Mouse (Mus musculus): ENCODE measurements around the gene Efcab6. TPM values are rescaled to one million over a fixed set of nuclear protein-coding genes. Genes with fewer than 3 reads are reported as not detected.

Efcab6 gene
- polyA plus RNA-seq, 1 experiment from 2014 or later, result 0.70 TPM

- Histone ChIP-seq H3K4me1 (ENCODE audit: control insufficient read depth, insufficient read depth, low read length) (no peaks in the 10 kb centered on the region), H3K9ac (ENCODE audit: low read length) (no peak overlapping the region), H3K27ac (ENCODE audit: low read length) (no peak overlapping the region), H3K4me2 (ENCODE audit: low read depth, low read length) (no peak overlapping the region), H3K27me3 (ENCODE audit: control insufficient read depth, insufficient read depth, low read length) (no peaks in the 10 kb centered on the region), H3K36me3 (ENCODE audit: control insufficient read depth, insufficient read depth, low read length) (no peaks in the 10 kb centered on the region), H3K4me3 (replicated peaks; ENCODE audit: low read length) (no peak overlapping the region), H3K9me3 (replicated peaks; ENCODE audit: control insufficient read depth, low read length) (no peaks in the 10 kb centered on the region)
- ATAC-seq (ENCODE audit: insufficient read depth, low FRiP score), result no peak
- WGBS, result 20% methylated on average over 5 of the region's 5 CpGs
Measured at GRCm38 (mm10) chr15:83977108-83977507, 88.1 kb downstream of the Efcab6 start.

DNA sequence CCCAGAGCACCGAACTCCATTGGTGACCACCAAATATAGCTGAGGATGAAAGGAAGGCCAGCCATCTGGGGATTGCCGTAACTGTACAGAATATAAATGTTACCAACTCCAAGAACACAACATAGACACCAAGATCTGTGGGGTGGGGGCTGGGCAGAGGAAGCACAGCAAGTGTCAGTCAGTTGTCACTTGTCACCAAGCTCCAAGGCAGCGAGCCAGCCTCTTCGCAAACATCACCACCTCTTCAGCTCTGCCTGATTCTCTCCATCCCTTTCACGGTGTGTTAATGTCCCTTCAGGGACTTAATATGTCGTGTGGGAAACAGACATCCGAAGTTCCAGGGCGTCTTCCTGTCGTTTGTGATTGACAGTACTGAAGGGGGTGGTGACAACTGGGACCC, 93.0 kb downstream of the Efcab6 start:
- WGBS, result 75% methylated on average over 9 of the region's 9 CpGs
- no peak for ATAC-seq (ENCODE audit: insufficient read depth, low FRiP score)
- Histone ChIP-seq H3K36me3 (ENCODE audit: control insufficient read depth, insufficient read depth, low read length) (no peaks in the 10 kb centered on the region), H3K9me3 (replicated peaks; ENCODE audit: control insufficient read depth, low read length) (no peaks in the 10 kb centered on the region), H3K4me3 (replicated peaks; ENCODE audit: low read length) (no peak overlapping the region), H3K9ac (ENCODE audit: low read length) (no peak overlapping the region), H3K4me2 (ENCODE audit: low read depth, low read length) (no peak overlapping the region), H3K4me1 (ENCODE audit: control insufficient read depth, insufficient read depth, low read length) (no peaks in the 10 kb centered on the region), H3K27ac (ENCODE audit: low read length) (no peak overlapping the region), H3K27me3 (ENCODE audit: control insufficient read depth, insufficient read depth, low read length) (no peaks in the 10 kb centered on the region)

DNA sequence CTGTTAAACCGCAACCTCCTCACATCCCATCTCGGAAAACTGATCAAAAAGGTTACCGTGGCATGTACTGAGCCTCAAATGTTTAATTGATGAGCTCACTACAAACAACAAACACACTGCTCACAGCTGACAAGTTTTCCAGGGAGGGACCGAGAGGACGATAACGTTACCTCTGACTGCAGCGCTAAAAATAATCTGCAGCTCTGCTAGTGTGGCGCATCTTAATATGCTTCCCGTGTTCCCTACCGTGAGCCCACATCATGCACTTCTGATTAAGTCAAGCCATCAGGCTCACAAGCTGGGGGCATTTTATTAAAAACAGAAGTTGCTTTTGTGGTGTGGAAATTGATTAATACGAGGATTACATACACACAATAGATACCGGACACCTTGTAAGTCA, 97.4 kb downstream of the Efcab6 start:
- ATAC-seq (ENCODE audit: insufficient read depth, low FRiP score), result no peak
- no peaks in the 10 kb centered on the region for H3K36me3 ChIP-seq (ENCODE audit: control insufficient read depth, insufficient read depth, low read length)
- 78% methylated on average over 12 of the region's 12 CpGs for WGBS
- no peak overlapping the region for H3K4me2 ChIP-seq (ENCODE audit: low read depth, low read length)
- no peak overlapping the region for H3K4me3 ChIP-seq (replicated peaks; ENCODE audit: low read length)
- H3K4me1 ChIP-seq (ENCODE audit: control insufficient read depth, insufficient read depth, low read length), result no peaks in the 10 kb centered on the region; the same call in 1 of the 2 replicates
- H3K9ac ChIP-seq (ENCODE audit: low read length), result no peak overlapping the region
- H3K27me3 ChIP-seq (ENCODE audit: control insufficient read depth, insufficient read depth, low read length), result no peaks in the 10 kb centered on the region
- H3K9me3 ChIP-seq (replicated peaks; ENCODE audit: control insufficient read depth, low read length), result no peaks in the 10 kb centered on the region
- H3K27ac ChIP-seq (ENCODE audit: low read length), result no peak overlapping the region

GRCm38 (mm10) chr15:83965126-83965525, 100.1 kb downstream of the Efcab6 start:
- Histone ChIP-seq H3K27me3 (ENCODE audit: control insufficient read depth, insufficient read depth, low read length) (no peaks in the 10 kb centered on the region), H3K4me3 (replicated peaks; ENCODE audit: low read length) (no peak overlapping the region), H3K36me3 (ENCODE audit: control insufficient read depth, insufficient read depth, low read length) (no peaks in the 10 kb centered on the region), H3K27ac (ENCODE audit: low read length) (no peak overlapping the region), H3K4me1 (ENCODE audit: control insufficient read depth, insufficient read depth, low read length) (no peaks in the 10 kb centered on the region; the same call in 1 of the 2 replicates), H3K9me3 (replicated peaks; ENCODE audit: control insufficient read depth, low read length) (no peaks in the 10 kb centered on the region), H3K4me2 (ENCODE audit: low read depth, low read length) (no peak overlapping the region), H3K9ac (ENCODE audit: low read length) (no peak overlapping the region)
- no peak for ATAC-seq (ENCODE audit: insufficient read depth, low FRiP score)
- WGBS, result 44% methylated on average over 8 of the region's 8 CpGs

DNA sequence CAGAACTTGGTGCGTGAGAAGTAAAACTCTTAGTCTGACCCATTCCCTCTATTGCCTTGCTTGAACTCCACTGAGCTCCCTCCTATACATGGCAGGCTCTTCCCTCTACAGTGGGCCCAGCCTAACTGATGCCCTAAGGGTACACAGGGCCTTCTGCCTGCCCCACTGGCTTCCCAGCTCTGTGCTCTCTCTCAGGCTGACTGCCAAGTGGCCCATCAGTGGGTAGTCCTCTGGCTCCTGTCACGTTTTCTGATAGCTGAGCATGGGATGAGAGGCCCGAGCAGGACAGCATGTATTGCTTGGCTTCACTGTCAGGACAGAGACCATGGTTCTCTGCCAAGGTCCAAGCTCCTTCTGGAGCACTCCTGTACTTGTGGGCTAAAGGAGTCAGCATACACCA, 106.8 kb downstream of the Efcab6 start:
- no peak overlapping the region for H3K9ac ChIP-seq (ENCODE audit: low read length)
- no peak overlapping the region for H3K27ac ChIP-seq (ENCODE audit: low read length)
- no peak overlapping the region for H3K4me2 ChIP-seq (ENCODE audit: low read depth, low read length)
- no peak overlapping the region for H3K4me3 ChIP-seq (replicated peaks; ENCODE audit: low read length)
- H3K9me3 ChIP-seq (replicated peaks; ENCODE audit: control insufficient read depth, low read length), result no peaks in the 10 kb centered on the region
- no peaks in the 10 kb centered on the region for H3K36me3 ChIP-seq (ENCODE audit: control insufficient read depth, insufficient read depth, low read length)
- ATAC-seq (ENCODE audit: insufficient read depth, low FRiP score), result no peak
- no peaks in the 10 kb centered on the region for H3K4me1 ChIP-seq (ENCODE audit: control insufficient read depth, insufficient read depth, low read length)
- H3K27me3 ChIP-seq (ENCODE audit: control insufficient read depth, insufficient read depth, low read length), result no peaks in the 10 kb centered on the region
- WGBS, result 59% methylated on average over 3 of the region's 3 CpGs

DNA sequence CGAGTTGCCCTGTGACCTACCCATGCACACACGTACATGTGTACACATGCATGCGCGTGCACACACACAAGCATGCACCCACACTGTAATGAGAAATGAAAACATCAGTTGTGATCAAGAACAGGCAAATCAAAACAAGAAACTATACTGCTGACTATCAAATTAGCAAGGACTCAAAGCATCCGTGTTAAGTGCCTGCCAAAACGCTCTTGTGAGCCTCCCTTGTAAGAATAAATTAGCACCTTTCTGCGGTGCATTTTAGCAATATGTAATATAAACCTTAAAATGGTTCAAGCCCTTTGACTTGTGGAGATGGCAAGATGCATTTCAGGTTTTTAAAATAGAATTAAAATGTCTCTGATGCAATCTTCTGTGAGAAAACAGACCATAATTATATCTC, 108.2 kb downstream of the Efcab6 start:
- no peak overlapping the region for H3K4me3 ChIP-seq (replicated peaks; ENCODE audit: low read length)
- H3K4me1 ChIP-seq (ENCODE audit: control insufficient read depth, insufficient read depth, low read length), result no peaks in the 10 kb centered on the region
- no peaks in the 10 kb centered on the region for H3K27me3 ChIP-seq (ENCODE audit: control insufficient read depth, insufficient read depth, low read length)
- no peaks in the 10 kb centered on the region for H3K36me3 ChIP-seq (ENCODE audit: control insufficient read depth, insufficient read depth, low read length)
- H3K27ac ChIP-seq (ENCODE audit: low read length), result no peak overlapping the region
- no peak for ATAC-seq (ENCODE audit: insufficient read depth, low FRiP score)
- 87% methylated on average over 7 of the region's 7 CpGs for WGBS
- H3K4me2 ChIP-seq (ENCODE audit: low read depth, low read length), result no peak overlapping the region
- no peaks in the 10 kb centered on the region for H3K9me3 ChIP-seq (replicated peaks; ENCODE audit: control insufficient read depth, low read length)
- no peak overlapping the region for H3K9ac ChIP-seq (ENCODE audit: low read length)

DNA sequence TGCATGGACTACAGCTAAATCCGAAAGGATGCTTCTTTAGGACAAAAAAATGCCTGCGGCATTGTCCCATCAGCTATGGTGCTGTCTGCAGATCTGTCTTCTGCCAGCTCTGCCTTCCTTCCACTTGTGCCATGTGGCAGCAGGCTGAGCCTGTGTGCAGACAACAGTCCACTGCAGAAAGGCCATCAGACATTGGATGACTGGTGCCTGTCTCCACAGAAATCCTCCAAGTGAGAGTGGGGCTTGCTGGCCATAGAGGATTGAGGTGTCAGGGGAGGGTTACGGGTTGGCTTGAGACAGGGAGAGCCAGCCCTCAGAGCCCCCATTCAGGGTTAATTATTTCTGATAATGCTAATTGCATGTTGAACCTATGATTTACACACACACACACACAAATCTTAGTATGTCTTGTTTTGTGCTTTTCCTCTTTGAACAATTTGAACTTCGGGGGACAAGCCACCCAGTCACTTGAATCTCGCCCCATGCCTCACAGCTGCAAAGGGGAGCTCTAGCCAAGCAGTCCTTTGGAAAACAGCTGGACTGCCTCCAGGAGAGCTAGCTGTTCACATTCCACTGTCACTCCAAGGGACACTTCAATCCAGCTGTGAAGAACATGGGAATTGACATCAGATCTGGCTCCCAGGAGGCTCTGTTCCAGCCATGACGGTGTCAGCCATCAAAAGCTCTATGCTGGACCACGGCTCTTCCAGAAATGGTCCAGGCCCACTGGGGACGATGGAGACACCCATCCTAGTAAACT, 109.1 kb downstream of the Efcab6 start:
- Histone ChIP-seq H3K4me3 (replicated peaks; ENCODE audit: low read length) (no peak overlapping the region), H3K27me3 (ENCODE audit: control insufficient read depth, insufficient read depth, low read length) (no peaks in the 10 kb centered on the region), H3K9ac (ENCODE audit: low read length) (no peak overlapping the region), H3K4me1 (ENCODE audit: control insufficient read depth, insufficient read depth, low read length) (no peaks in the 10 kb centered on the region), H3K27ac (ENCODE audit: low read length) (no peak overlapping the region), H3K4me2 (ENCODE audit: low read depth, low read length) (no peak overlapping the region), H3K9me3 (replicated peaks; ENCODE audit: control insufficient read depth, low read length) (no peaks in the 10 kb centered on the region), H3K36me3 (ENCODE audit: control insufficient read depth, insufficient read depth, low read length) (no peaks in the 10 kb centered on the region)
- ATAC-seq (ENCODE audit: insufficient read depth, low FRiP score), result no peak
- 70% methylated on average over 8 of the region's 8 CpGs for WGBS

GRCm38 (mm10) chr15:83949729-83950491, 115.3 kb downstream of the Efcab6 start:
- Histone ChIP-seq H3K9ac (ENCODE audit: low read length) (no peak overlapping the region), H3K4me3 (replicated peaks; ENCODE audit: low read length) (no peak overlapping the region), H3K4me1 (ENCODE audit: control insufficient read depth, insufficient read depth, low read length) (no peaks in the 10 kb centered on the region), H3K9me3 (replicated peaks; ENCODE audit: control insufficient read depth, low read length) (no peaks in the 10 kb centered on the region), H3K4me2 (ENCODE audit: low read depth, low read length) (no peak overlapping the region), H3K27me3 (ENCODE audit: control insufficient read depth, insufficient read depth, low read length) (no peaks in the 10 kb centered on the region), H3K36me3 (ENCODE audit: control insufficient read depth, insufficient read depth, low read length) (no peaks in the 10 kb centered on the region), H3K27ac (ENCODE audit: low read length) (no peak overlapping the region)
- 49% methylated on average over 16 of the region's 16 CpGs for WGBS
- no peak; the same call in 1 of the 2 replicates for ATAC-seq (ENCODE audit: insufficient read depth, low FRiP score)

GRCm38 (mm10) chr15:83939703-83940102, 125.5 kb downstream of the Efcab6 start:
- no peaks in the 10 kb centered on the region for H3K27me3 ChIP-seq (ENCODE audit: control insufficient read depth, insufficient read depth, low read length)
- no peak for ATAC-seq (ENCODE audit: insufficient read depth, low FRiP score)
- H3K4me2 ChIP-seq (ENCODE audit: low read depth, low read length), result no peak overlapping the region
- no peaks in the 10 kb centered on the region for H3K4me1 ChIP-seq (ENCODE audit: control insufficient read depth, insufficient read depth, low read length)
- H3K27ac ChIP-seq (ENCODE audit: low read length), result no peak overlapping the region
- H3K9ac ChIP-seq (ENCODE audit: low read length), result no peak overlapping the region
- H3K36me3 ChIP-seq (ENCODE audit: control insufficient read depth, insufficient read depth, low read length), result no peaks in the 10 kb centered on the region
- no peaks in the 10 kb centered on the region for H3K9me3 ChIP-seq (replicated peaks; ENCODE audit: control insufficient read depth, low read length)
- no peak overlapping the region for H3K4me3 ChIP-seq (replicated peaks; ENCODE audit: low read length)
- WGBS, result 39% methylated on average over 5 of the region's 5 CpGs

Measured in stomach, embryonic 16.5 days (tissue).